Mouse (Mus musculus) heart, postnatal 0 days (tissue): ENCODE measurements around the gene Larp7.

Experiments used
- CTCF ChIP-seq: IDR thresholded peaks from 2 replicates; pipeline ENCODE4 v1.5.1; 2016; ENCODE audit warnings: antibody characterized with exemption, control low read depth, low read depth
- EP300 ChIP-seq: IDR thresholded peaks from 2 replicates; pipeline ENCODE4 v1.6.1; 2016; ENCODE audit warnings: antibody characterized with exemption, low read depth

DNA sequence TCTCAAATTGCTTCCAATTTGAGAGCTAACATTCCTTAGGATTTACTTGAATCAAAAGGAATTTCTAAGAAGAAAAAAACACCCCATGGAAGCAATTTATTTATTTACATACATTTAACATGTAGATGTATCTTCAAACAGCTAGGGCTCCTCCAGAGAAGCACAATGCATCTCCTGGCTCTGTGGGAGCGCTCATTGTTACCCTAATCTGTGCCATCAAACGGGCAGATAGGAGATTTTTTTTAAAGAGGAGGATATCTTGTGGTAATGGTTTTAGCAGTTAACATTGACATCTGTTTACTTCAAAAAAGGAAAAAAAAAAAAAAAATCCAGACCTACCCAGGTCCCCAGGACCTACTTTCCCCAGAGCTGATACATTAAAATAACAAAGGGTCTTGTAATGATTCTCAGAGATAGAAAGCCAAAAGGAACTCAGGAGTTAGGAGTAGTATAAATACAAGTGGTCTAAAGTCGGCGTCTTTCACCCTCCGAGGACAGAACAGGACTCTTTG, 8.5 kb downstream of the Larp7 start:
- TF ChIP-seq EP300 (no peak), CTCF (no peak)
